9 mouse cellular contexts compared by ENCODE assay signal in genomic region chr5:65391753-65392152, GRCm38 (mm10). TPM values are rescaled to one million over a fixed set of nuclear protein-coding genes. Genes with fewer than 3 reads are reported as not detected.
DNase-seq lines count a peak whose midpoint lies in the region; ATAC-seq and TF ChIP-seq lines count a peak whose summit lies in the region.
"Had no signal": no experiment of that assay in that cellular context is flagged by ENCODE, and none has a peak within 500 bp of the region (broad histone marks: within the 10 kb centered on the region; RNA-seq: fewer than 3 reads in every experiment).

No protein-coding gene starts in this region.

- DNase-seq in heart, postnatal 10 days: no peak
- DNase-seq in limb, embryonic 11.5 days (ENCODE audit: low spot score): peak; percentile 36
- no peak for DNase-seq in Muller cell, postnatal 12 days (ENCODE audit: inconsistent ontology term)
- DNase-seq in cerebellum, adult 11-12 months: no peak

- no peaks in the 10 kb centered on the region for H3K9me3 ChIP-seq in heart, embryonic 12.5 days (replicated peaks)
- no peaks in the 10 kb centered on the region for H3K9me3 ChIP-seq in E14TG2a.4 (ENCODE audit: low read length)
- no peaks in the 10 kb centered on the region for H3K9me3 ChIP-seq in embryonic facial prominence, embryonic 15.5 days (replicated peaks)
- H3K9me3 ChIP-seq in limb, embryonic 11.5 days (ENCODE audit: control insufficient read depth, low read length): no peaks in the 10 kb centered on the region

- peak overlapping the region; percentile 96 for H3K4me3 ChIP-seq in heart, embryonic 12.5 days
- H3K4me3 ChIP-seq in E14TG2a.4 (replicated peaks; ENCODE audit: low read length): peak overlapping the region; percentile 99
- peak overlapping the region; percentile 97 for H3K4me3 ChIP-seq in embryonic facial prominence, embryonic 15.5 days (replicated peaks)
- peak overlapping the region; percentile 70 for H3K4me3 ChIP-seq in limb, embryonic 11.5 days (ENCODE audit: low read depth, low read length)
- peak overlapping the region; percentile 59 for H3K4me3 ChIP-seq in olfactory bulb, adult 2 months (ENCODE audit: insufficient read depth, low read depth, low read length)

- H3K36me3 ChIP-seq in heart, embryonic 12.5 days: peaks cover 52% of the 10 kb centered on the region
- peaks cover 78% of the 10 kb centered on the region for H3K36me3 ChIP-seq in E14TG2a.4 (ENCODE audit: insufficient read depth, low read length)
- H3K36me3 ChIP-seq in embryonic facial prominence, embryonic 15.5 days: peaks cover 49% of the 10 kb centered on the region
- H3K36me3 ChIP-seq in limb, embryonic 11.5 days (ENCODE audit: control insufficient read depth, insufficient read depth, low read length): peaks cover 15% of the 10 kb centered on the region

- WGBS in heart, embryonic 12.5 days: 5% methylated on average over 12 of the region's 12 CpGs
- 2% methylated on average over 12 of the region's 12 CpGs for WGBS in embryonic facial prominence, embryonic 15.5 days
- 4% methylated on average over 12 of the region's 12 CpGs for WGBS in limb, embryonic 11.5 days
- 2% methylated on average over 12 of the region's 12 CpGs for WGBS in olfactory bulb, adult 2 months

- no peak for ATAC-seq in heart, embryonic 12.5 days (ENCODE audit: insufficient number of reproducible peaks, low FRiP score)
- no peak for ATAC-seq in embryonic facial prominence, embryonic 15.5 days (ENCODE audit: insufficient number of reproducible peaks, low FRiP score, low TSS enrichment, low read depth)
- no peak for ATAC-seq in limb, embryonic 11.5 days (ENCODE audit: insufficient number of reproducible peaks, low FRiP score, low TSS enrichment, low read depth)

- peak overlapping the region; percentile 90 for H3K4me2 ChIP-seq in heart, embryonic 12.5 days
- H3K4me2 ChIP-seq in embryonic facial prominence, embryonic 15.5 days (replicated peaks): peak overlapping the region; percentile 74
- peak overlapping the region; percentile 61 for H3K4me2 ChIP-seq in limb, embryonic 11.5 days (ENCODE audit: low read depth, severe bottlenecking)

- no peak for TF ChIP-seq CTCF in E14TG2a.4 (conservative IDR thresholded peaks at IDR 0.05; ENCODE audit: low read length)
- TF ChIP-seq CTCF in olfactory bulb, adult 2 months (IDR thresholded peaks at IDR 0.05; ENCODE audit: insufficient read depth, low read depth, low read length): no peak

- no peak for TF ChIP-seq POLR2A in olfactory bulb, adult 2 months (IDR thresholded peaks at IDR 0.05; ENCODE audit: insufficient read depth, low read depth, low read length)

- H3K27me3 ChIP-seq in heart, embryonic 12.5 days (replicated peaks): no peaks in the 10 kb centered on the region
- H3K27me3 ChIP-seq in E14TG2a.4 (ENCODE audit: insufficient read depth, low read length): no peaks in the 10 kb centered on the region
- H3K27me3 ChIP-seq in embryonic facial prominence, embryonic 15.5 days: no peaks in the 10 kb centered on the region
- no peaks in the 10 kb centered on the region for H3K27me3 ChIP-seq in limb, embryonic 11.5 days (ENCODE audit: control insufficient read depth, insufficient read depth, low read length)
- H3K27me3 ChIP-seq: Patski had no signal

- peak overlapping the region; percentile 76 for H3K9ac ChIP-seq in heart, embryonic 12.5 days
- H3K9ac ChIP-seq in embryonic facial prominence, embryonic 15.5 days: peak overlapping the region; percentile 63
- peak overlapping the region; percentile 70 for H3K9ac ChIP-seq in limb, embryonic 11.5 days (ENCODE audit: low read length)

- intact Hi-C loops in heart, postnatal 10 days (cut with DNase I): loop anchor here (2.0 kb wide), 1 partner anchor 55 kb away; no protein-coding TSS in a partner anchor

- H3K4me1 ChIP-seq in heart, embryonic 12.5 days (replicated peaks): peaks cover 14% of the 10 kb centered on the region
- H3K4me1 ChIP-seq in E14TG2a.4 (replicated peaks; ENCODE audit: low read depth, low read length): peaks cover 39% of the 10 kb centered on the region
- H3K4me1 ChIP-seq in embryonic facial prominence, embryonic 15.5 days: peaks cover 16% of the 10 kb centered on the region
- H3K4me1 ChIP-seq in limb, embryonic 11.5 days (ENCODE audit: control insufficient read depth, insufficient read depth, low read length): no peaks in the 10 kb centered on the region; the same call in 1 of the 2 replicates
- H3K4me1 ChIP-seq in olfactory bulb, adult 2 months (ENCODE audit: control insufficient read depth, insufficient read depth, low read length): peaks cover 8% of the 10 kb centered on the region; the same call in 1 of the 2 replicates

- H3K27ac ChIP-seq in heart, embryonic 12.5 days (ENCODE audit: poor library complexity, severe bottlenecking): peak overlapping the region; percentile 59; the same call in 1 of the 2 replicates
- peak overlapping the region; percentile 93 for H3K27ac ChIP-seq in embryonic facial prominence, embryonic 15.5 days (replicated peaks)
- H3K27ac ChIP-seq in limb, embryonic 11.5 days (replicated peaks; ENCODE audit: low read depth, low read length): no peak overlapping the region
- no peak overlapping the region for H3K27ac ChIP-seq in olfactory bulb, adult 2 months (ENCODE audit: insufficient read depth, low read depth, low read length)

RNA-seq across cellular contexts. Expression of gene Lias, which starts 0.5 kb away (rescaled TPM):
- 54.0 and 55.6 TPM in 2 replicates for polyA plus RNA-seq in heart, embryonic 12.5 days (2016; fragmentation: Nextera tagmentation; extraction: Ambion mirVana)
- total RNA-seq in heart, postnatal 10 days (2021): 10 to 100 TPM; 56.7 to 57.9 TPM
- 63.3 and 63.5 TPM in 2 replicates for polyA plus RNA-seq in embryonic facial prominence, embryonic 15.5 days (2015; fragmentation: Nextera tagmentation; extraction: Ambion mirVana)
- 71.2 and 72.9 TPM in 2 replicates for polyA plus RNA-seq in limb, embryonic 11.5 days (2014; fragmentation: Nextera tagmentation; extraction: Ambion mirVana)
- not detected in 2 replicates for polyA plus RNA-seq in olfactory bulb, adult 2 months (2012; ENCODE audit: insufficient read depth, insufficient read length, low replicate concordance, missing spikeins)

RNA-seq across cellular contexts. Expression of gene Rpl9, which starts 0.5 kb away (rescaled TPM):
- 599 and 612 TPM in 2 replicates for polyA plus RNA-seq in heart, embryonic 12.5 days (2016; fragmentation: Nextera tagmentation; extraction: Ambion mirVana)
- 100 to 1,000 TPM; 756 to 758 TPM for total RNA-seq in heart, postnatal 10 days (2021)
- polyA plus RNA-seq in embryonic facial prominence, embryonic 15.5 days (2015; fragmentation: Nextera tagmentation; extraction: Ambion mirVana): 1,081 and 1,085 TPM in 2 replicates
- polyA plus RNA-seq in limb, embryonic 11.5 days (2014; fragmentation: Nextera tagmentation; extraction: Ambion mirVana): 1,100 and 1,120 TPM in 2 replicates
- polyA plus RNA-seq in olfactory bulb, adult 2 months (2012; ENCODE audit: insufficient read depth, insufficient read length, low replicate concordance, missing spikeins): not detected in 2 replicates

RNA-seq across cellular contexts. Expression of gene Klb, which starts 43.6 kb away (rescaled TPM):
- polyA plus RNA-seq in heart, embryonic 12.5 days (2016; fragmentation: Nextera tagmentation; extraction: Ambion mirVana): 0.15 TPM in 1 of 2 replicates, not detected in the other
- 1 to 10 TPM in 1 of 2 experiments, under 1 TPM in 1; 0.79 to 1.7 TPM for total RNA-seq in heart, postnatal 10 days (2021)
- not detected in 2 replicates for polyA plus RNA-seq in embryonic facial prominence, embryonic 15.5 days (2015; fragmentation: Nextera tagmentation; extraction: Ambion mirVana)
- 0.06 and 0.09 TPM in 2 replicates for polyA plus RNA-seq in limb, embryonic 11.5 days (2014; fragmentation: Nextera tagmentation; extraction: Ambion mirVana)
- polyA plus RNA-seq in olfactory bulb, adult 2 months (2012; ENCODE audit: insufficient read depth, insufficient read length, low replicate concordance, missing spikeins): not detected in 2 replicates

RNA-seq across cellular contexts. Expression of gene Ugdh, which starts 44.0 kb away (rescaled TPM):
- polyA plus RNA-seq in heart, embryonic 12.5 days (2016; fragmentation: Nextera tagmentation; extraction: Ambion mirVana): 93.5 and 94.4 TPM in 2 replicates
- total RNA-seq in heart, postnatal 10 days (2021): 10 to 100 TPM; 31.5 to 32.1 TPM
- 117 and 125 TPM in 2 replicates for polyA plus RNA-seq in embryonic facial prominence, embryonic 15.5 days (2015; fragmentation: Nextera tagmentation; extraction: Ambion mirVana)
- polyA plus RNA-seq in limb, embryonic 11.5 days (2014; fragmentation: Nextera tagmentation; extraction: Ambion mirVana): 100 and 104 TPM in 2 replicates
- polyA plus RNA-seq in olfactory bulb, adult 2 months (2012; ENCODE audit: insufficient read depth, insufficient read length, low replicate concordance, missing spikeins): not detected in 2 replicates

RNA-seq across cellular contexts. Expression of gene Rfc1, which starts 56.3 kb away (rescaled TPM):
- 69.3 and 74.6 TPM in 2 replicates for polyA plus RNA-seq in heart, embryonic 12.5 days (2016; fragmentation: Nextera tagmentation; extraction: Ambion mirVana)
- 10 to 100 TPM; 27.3 to 30.5 TPM for total RNA-seq in heart, postnatal 10 days (2021)
- 83.4 and 84.9 TPM in 2 replicates for polyA plus RNA-seq in embryonic facial prominence, embryonic 15.5 days (2015; fragmentation: Nextera tagmentation; extraction: Ambion mirVana)
- 114 and 122 TPM in 2 replicates for polyA plus RNA-seq in limb, embryonic 11.5 days (2014; fragmentation: Nextera tagmentation; extraction: Ambion mirVana)
- not detected in 2 replicates for polyA plus RNA-seq in olfactory bulb, adult 2 months (2012; ENCODE audit: insufficient read depth, insufficient read length, low replicate concordance, missing spikeins)

Comparison
In these comparisons a context has a peak if more than half of its experiments do, and no peak if none do; other contexts are left out.
1. H3K27ac ChIP-seq: peak in heart, embryonic 12.5 days (single experiment) and embryonic facial prominence, embryonic 15.5 days (single experiment); none in limb, embryonic 11.5 days (single experiment) and olfactory bulb, adult 2 months (single experiment).
2. Peak in every context shown above with its lines, with median percentiles within 50 percentile points of each other: H3K4me2 ChIP-seq, H3K4me3 ChIP-seq and H3K9ac ChIP-seq.